21 mouse cellular contexts compared by ENCODE assay signal in the genomic region with DNA sequence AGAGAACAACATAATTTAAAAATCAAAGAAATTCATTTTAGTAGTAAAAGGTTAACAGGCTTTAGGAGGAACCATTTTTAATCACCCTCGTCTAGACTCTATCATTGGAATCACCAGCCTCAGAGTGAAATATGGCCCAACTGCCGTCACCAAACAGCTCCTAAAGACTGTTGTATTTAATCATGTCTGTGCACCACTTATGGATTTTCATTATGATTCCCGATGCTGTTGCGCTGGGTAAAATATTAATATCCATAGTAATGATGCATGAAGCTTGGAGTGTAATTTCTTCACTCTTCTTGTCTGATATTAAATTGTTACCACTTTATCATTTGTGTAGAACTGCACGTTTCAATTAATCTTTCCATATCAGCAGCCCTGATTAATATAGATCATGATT.
DNase-seq lines count a peak whose midpoint lies in the region; ATAC-seq and TF ChIP-seq lines count a peak whose summit lies in the region.
"Had no signal": no experiment of that assay in that cellular context is flagged by ENCODE, and none has a peak within 500 bp of the region (broad histone marks: within the 10 kb centered on the region; RNA-seq: fewer than 3 reads in every experiment).

No protein-coding gene starts in this region.

- no peaks in the 10 kb centered on the region for H3K27me3 ChIP-seq in hindbrain, embryonic 12.5 days
- H3K27me3 ChIP-seq in hindbrain, embryonic 11.5 days (ENCODE audit: control insufficient read depth, insufficient read depth, low read length) = no peaks in the 10 kb centered on the region
- no peaks in the 10 kb centered on the region for H3K27me3 ChIP-seq in midbrain, embryonic 15.5 days (replicated peaks)
- no peaks in the 10 kb centered on the region for H3K27me3 ChIP-seq in midbrain, embryonic 13.5 days
- H3K27me3 ChIP-seq in midbrain, postnatal 0 days (ENCODE audit: insufficient read depth, low read length) = no peaks in the 10 kb centered on the region
- H3K27me3 ChIP-seq: embryonic facial prominence, embryonic 13.5 days; forebrain, embryonic 12.5 days; heart, embryonic 15.5 days had no signal

- no peaks in the 10 kb centered on the region for H3K36me3 ChIP-seq in hindbrain, embryonic 12.5 days
- H3K36me3 ChIP-seq in hindbrain, embryonic 11.5 days (ENCODE audit: control insufficient read depth, insufficient read depth, low read length) = no peaks in the 10 kb centered on the region
- H3K36me3 ChIP-seq in midbrain, embryonic 15.5 days (replicated peaks) = no peaks in the 10 kb centered on the region
- no peaks in the 10 kb centered on the region for H3K36me3 ChIP-seq in midbrain, embryonic 13.5 days
- no peaks in the 10 kb centered on the region for H3K36me3 ChIP-seq in midbrain, postnatal 0 days (ENCODE audit: insufficient read depth, low read length)
- H3K36me3 ChIP-seq: embryonic facial prominence, embryonic 13.5 days; forebrain, embryonic 12.5 days; G1E; heart, embryonic 15.5 days had no signal

- no peak for TF ChIP-seq CTCF in midbrain, postnatal 0 days (IDR thresholded peaks at IDR 0.05)

- no peak overlapping the region for H3K4me2 ChIP-seq in hindbrain, embryonic 12.5 days (replicated peaks)
- no peak overlapping the region for H3K4me2 ChIP-seq in hindbrain, embryonic 11.5 days (replicated peaks; ENCODE audit: low read depth, low read length)
- H3K4me2 ChIP-seq in midbrain, embryonic 15.5 days = no peak overlapping the region
- no peak overlapping the region for H3K4me2 ChIP-seq in midbrain, embryonic 13.5 days (replicated peaks)
- H3K4me2 ChIP-seq in midbrain, postnatal 0 days (ENCODE audit: low read depth, low read length, poor library complexity, severe bottlenecking) = no peak overlapping the region
- H3K4me2 ChIP-seq: embryonic facial prominence, embryonic 13.5 days; forebrain, embryonic 12.5 days; heart, embryonic 11.5 days; heart, embryonic 15.5 days had no signal

- no peak overlapping the region for H3K9ac ChIP-seq in hindbrain, embryonic 12.5 days
- no peak overlapping the region for H3K9ac ChIP-seq in hindbrain, embryonic 11.5 days (ENCODE audit: low read depth, low read length)
- no peak overlapping the region for H3K9ac ChIP-seq in midbrain, embryonic 15.5 days
- no peak overlapping the region for H3K9ac ChIP-seq in midbrain, embryonic 13.5 days (replicated peaks)
- H3K9ac ChIP-seq in midbrain, postnatal 0 days (replicated peaks; ENCODE audit: low read length, poor library complexity, severe bottlenecking) = no peak overlapping the region
- H3K9ac ChIP-seq: embryonic facial prominence, embryonic 13.5 days; forebrain, embryonic 12.5 days; forebrain, postnatal 0 days; heart, embryonic 15.5 days had no signal

- no peak overlapping the region for H3K27ac ChIP-seq in hindbrain, embryonic 12.5 days
- H3K27ac ChIP-seq in hindbrain, embryonic 11.5 days (ENCODE audit: low read depth, low read length) = no peak overlapping the region
- H3K27ac ChIP-seq in midbrain, embryonic 15.5 days = 0 out of 2 replicates have a peak overlapping the region, but pooled peaks have one; percentile 50
- no peak overlapping the region for H3K27ac ChIP-seq in midbrain, embryonic 13.5 days
- no peak overlapping the region for H3K27ac ChIP-seq in midbrain, postnatal 0 days (ENCODE audit: low read depth, low read length)
- H3K27ac ChIP-seq: embryonic facial prominence, embryonic 13.5 days; forebrain, embryonic 12.5 days; heart, adult 2 months; heart, embryonic 15.5 days had no signal

- no peaks in the 10 kb centered on the region for H3K9me3 ChIP-seq in hindbrain, embryonic 12.5 days (replicated peaks)
- no peaks in the 10 kb centered on the region for H3K9me3 ChIP-seq in hindbrain, embryonic 11.5 days (ENCODE audit: control insufficient read depth, low read length)
- no peaks in the 10 kb centered on the region for H3K9me3 ChIP-seq in midbrain, embryonic 15.5 days
- H3K9me3 ChIP-seq in midbrain, embryonic 13.5 days = no peaks in the 10 kb centered on the region
- H3K9me3 ChIP-seq in midbrain, postnatal 0 days (ENCODE audit: low read length) = no peaks in the 10 kb centered on the region
- H3K9me3 ChIP-seq: embryonic facial prominence, embryonic 13.5 days; forebrain, embryonic 12.5 days; heart, embryonic 15.5 days had no signal

- peak; percentile 19; the same call in 1 of the 2 replicates for ATAC-seq in hindbrain, embryonic 12.5 days (ENCODE audit: low FRiP score)
- no peak for ATAC-seq in hindbrain, embryonic 11.5 days (ENCODE audit: low FRiP score)
- ATAC-seq in midbrain, embryonic 15.5 days (replicated peaks) = no peak
- no peak for ATAC-seq in midbrain, embryonic 13.5 days
- ATAC-seq in midbrain, postnatal 0 days (ENCODE audit: low FRiP score) = no peak
- ATAC-seq: CD4-positive, CD25-positive, alpha-beta regulatory T cell, adult 4 months; forebrain, postnatal 0 days had no signal

- 61% methylated on average over 5 of the region's 5 CpGs for WGBS in hindbrain, embryonic 12.5 days
- WGBS in hindbrain, embryonic 11.5 days = 74% methylated on average over 5 of the region's 5 CpGs
- WGBS in midbrain, embryonic 15.5 days = 57% methylated on average over 5 of the region's 5 CpGs
- 66% methylated on average over 5 of the region's 5 CpGs for WGBS in midbrain, embryonic 13.5 days
- WGBS in midbrain, postnatal 0 days = 56% methylated on average over 5 of the region's 5 CpGs

- H3K4me1 ChIP-seq in hindbrain, embryonic 12.5 days = peaks cover 6% of the 10 kb centered on the region; the same call in 1 of the 2 replicates
- no peaks in the 10 kb centered on the region for H3K4me1 ChIP-seq in hindbrain, embryonic 11.5 days (replicated peaks; ENCODE audit: control insufficient read depth, insufficient read depth, low read length)
- peaks cover 5% of the 10 kb centered on the region for H3K4me1 ChIP-seq in midbrain, embryonic 15.5 days
- peaks cover 13% of the 10 kb centered on the region for H3K4me1 ChIP-seq in midbrain, embryonic 13.5 days (replicated peaks)
- peaks cover 5% of the 10 kb centered on the region; the same call in 1 of the 2 replicates for H3K4me1 ChIP-seq in midbrain, postnatal 0 days (ENCODE audit: insufficient read depth, low read length)
- H3K4me1 ChIP-seq: embryonic facial prominence, embryonic 13.5 days; forebrain, embryonic 12.5 days; heart, embryonic 15.5 days had no signal

- no peak overlapping the region for H3K4me3 ChIP-seq in hindbrain, embryonic 12.5 days
- no peak overlapping the region for H3K4me3 ChIP-seq in hindbrain, embryonic 11.5 days (ENCODE audit: low read depth, low read length)
- no peak overlapping the region for H3K4me3 ChIP-seq in midbrain, embryonic 15.5 days
- no peak overlapping the region for H3K4me3 ChIP-seq in midbrain, embryonic 13.5 days (replicated peaks)
- H3K4me3 ChIP-seq in midbrain, postnatal 0 days (ENCODE audit: low read depth, low read length) = no peak overlapping the region
- H3K4me3 ChIP-seq: embryonic facial prominence, embryonic 13.5 days; forebrain, embryonic 12.5 days; heart, adult 2 months; heart, embryonic 15.5 days had no signal

- DNase-seq in hindbrain, embryonic 11.5 days (ENCODE audit: low spot score) = no peak
- DNase-seq in midbrain, postnatal 0 days (ENCODE audit: low spot score) = peak; percentile 12
- no peak for DNase-seq in layer of hippocampus, postnatal 10 days (ENCODE audit: low spot score in 2 of 2)
- DNase-seq in urinary bladder, adult 18-20 months (ENCODE audit: low spot score in 2 of 2) = no peak
- DNase-seq: adrenal gland, adult 8-10 months; adrenal gland, postnatal 36 days; B cell, adult 2 months; cerebellum, adult 11 months; cerebellum, adult 9-10 months; cerebellum, postnatal 25 days; heart, adult 2 months had no signal
